9 mouse cellular contexts compared by ENCODE assay signal in genomic region chr15:6883816-6884215, GRCm38 (mm10). TPM values are rescaled to one million over a fixed set of nuclear protein-coding genes. Genes with fewer than 3 reads are reported as not detected.
DNase-seq lines count a peak whose midpoint lies in the region; ATAC-seq and TF ChIP-seq lines count a peak whose summit lies in the region.
"Had no signal": no experiment of that assay in that cellular context is flagged by ENCODE, and none has a peak within 500 bp of the region (broad histone marks: within the 10 kb centered on the region; RNA-seq: fewer than 3 reads in every experiment).

No protein-coding gene starts in this region.

- DNase-seq in forebrain, embryonic 10.5 days (ENCODE audit: extremely low spot score, low spot score), result peak; percentile 62
- DNase-seq in spleen, adult 2 months (ENCODE audit: low read depth in 1 of 2, low spot score in 2 of 2), result peak in 1 of 2 experiments; percentile 31
- DNase-seq in spleen, postnatal 36 days (ENCODE audit: low spot score in 2 of 2), result no peak
- DNase-seq in cerebellum, adult 9-11 months, result peak; percentile 11
- DNase-seq in hindbrain, postnatal 0 days (ENCODE audit: low spot score), result peak; percentile 58
- DNase-seq in liver, embryonic 14.5 days (ENCODE audit: low read depth in 3 of 3, low spot score in 3 of 3), result peak in 2 of 3 experiments; percentile 14 to 19

- H3K27me3 ChIP-seq in forebrain, embryonic 10.5 days (ENCODE audit: poor library complexity, severe bottlenecking), result no peaks in the 10 kb centered on the region
- no peaks in the 10 kb centered on the region for H3K27me3 ChIP-seq in forebrain, embryonic 16.5 days (replicated peaks; ENCODE audit: control insufficient read depth, insufficient read depth, low read length)
- no peaks in the 10 kb centered on the region for H3K27me3 ChIP-seq in spleen, adult 2 months (ENCODE audit: control insufficient read depth, insufficient read depth, low read length)
- no peaks in the 10 kb centered on the region for H3K27me3 ChIP-seq in hindbrain, postnatal 0 days (ENCODE audit: insufficient read depth, low read length)
- no peaks in the 10 kb centered on the region for H3K27me3 ChIP-seq in liver, embryonic 14.5 days (ENCODE audit: control insufficient read depth, insufficient read depth, low read length)
- no peaks in the 10 kb centered on the region; the same call in 1 of the 2 replicates for H3K27me3 ChIP-seq in small intestine, adult 2 months (ENCODE audit: control insufficient read depth, insufficient read depth, low read length)
- H3K27me3 ChIP-seq: neural tube, embryonic 12.5 days had no signal

- no peak overlapping the region for H3K4me2 ChIP-seq in forebrain, embryonic 16.5 days (ENCODE audit: low read length)
- no peak overlapping the region for H3K4me2 ChIP-seq in hindbrain, postnatal 0 days (ENCODE audit: low read depth, low read length)
- no peak overlapping the region for H3K4me2 ChIP-seq in liver, embryonic 14.5 days (ENCODE audit: low read depth)
- H3K4me2 ChIP-seq: neural tube, embryonic 12.5 days had no signal

- no peak for TF ChIP-seq EP300 in liver, embryonic 14.5 days (IDR thresholded peaks at IDR 0.05; ENCODE audit: low read depth)

- no peak for ATAC-seq in forebrain, embryonic 16.5 days
- ATAC-seq in hindbrain, postnatal 0 days, result no peak
- ATAC-seq in liver, embryonic 14.5 days (ENCODE audit: insufficient read depth), result no peak

- no peak overlapping the region for H3K27ac ChIP-seq in forebrain, embryonic 10.5 days
- no peak overlapping the region for H3K27ac ChIP-seq in forebrain, embryonic 16.5 days (ENCODE audit: low read length)
- no peak overlapping the region for H3K27ac ChIP-seq in spleen, adult 2 months (ENCODE audit: insufficient read depth, low read length)
- no peak overlapping the region for H3K27ac ChIP-seq in hindbrain, postnatal 0 days
- H3K27ac ChIP-seq in liver, embryonic 14.5 days, result no peak overlapping the region
- no peak overlapping the region for H3K27ac ChIP-seq in small intestine, adult 2 months (ENCODE audit: insufficient read depth, low read depth, low read length)
- H3K27ac ChIP-seq: neural tube, embryonic 12.5 days had no signal

- TF ChIP-seq POLR2A in spleen, adult 2 months (IDR thresholded peaks at IDR 0.05; ENCODE audit: low read depth, low read length), result no peak
- no peak for TF ChIP-seq POLR2A in small intestine, adult 2 months (IDR thresholded peaks at IDR 0.05; ENCODE audit: low read depth, low read length)

- no peak overlapping the region for H3K9ac ChIP-seq in forebrain, embryonic 16.5 days (replicated peaks; ENCODE audit: low read depth, low read length)
- H3K9ac ChIP-seq in hindbrain, postnatal 0 days (replicated peaks; ENCODE audit: low read length), result no peak overlapping the region
- H3K9ac ChIP-seq in liver, embryonic 14.5 days (replicated peaks), result no peak overlapping the region
- H3K9ac ChIP-seq: neural tube, embryonic 12.5 days had no signal

- WGBS in forebrain, embryonic 10.5 days, result 52% methylated on average over 5 of the region's 5 CpGs
- WGBS in forebrain, embryonic 16.5 days, result 55% methylated on average over 5 of the region's 5 CpGs
- 57% methylated on average over 5 of the region's 5 CpGs for WGBS in spleen, adult 2 months
- WGBS in hindbrain, postnatal 0 days, result 58% methylated on average over 5 of the region's 5 CpGs
- WGBS in liver, embryonic 14.5 days (ENCODE audit: insufficient replicate concordance), result 34% methylated on average over 5 of the region's 5 CpGs
- WGBS in small intestine, adult 2 months, result 55% methylated on average over 5 of the region's 5 CpGs

- H3K4me3 ChIP-seq in forebrain, embryonic 10.5 days, result no peak overlapping the region
- no peak overlapping the region for H3K4me3 ChIP-seq in forebrain, embryonic 16.5 days (replicated peaks; ENCODE audit: low read length)
- no peak overlapping the region for H3K4me3 ChIP-seq in spleen, adult 2 months (ENCODE audit: extremely low read depth, insufficient read depth, insufficient read length)
- no peak overlapping the region for H3K4me3 ChIP-seq in hindbrain, postnatal 0 days (ENCODE audit: low read length)
- no peak overlapping the region for H3K4me3 ChIP-seq in liver, embryonic 14.5 days (ENCODE audit: insufficient read depth in 1 of 2, low read depth in 2 of 2, low read length in 2 of 2)
- H3K4me3 ChIP-seq in small intestine, adult 2 months (ENCODE audit: low read depth, low read length), result no peak overlapping the region
- H3K4me3 ChIP-seq: neural tube, embryonic 12.5 days had no signal

- no peaks in the 10 kb centered on the region for H3K36me3 ChIP-seq in forebrain, embryonic 10.5 days (replicated peaks)
- H3K36me3 ChIP-seq in forebrain, embryonic 16.5 days (ENCODE audit: control insufficient read depth, insufficient read depth), result no peaks in the 10 kb centered on the region
- H3K36me3 ChIP-seq in spleen, adult 2 months (ENCODE audit: control insufficient read depth, insufficient read depth, low read length), result no peaks in the 10 kb centered on the region
- H3K36me3 ChIP-seq in hindbrain, postnatal 0 days (ENCODE audit: insufficient read depth, low read length), result no peaks in the 10 kb centered on the region
- no peaks in the 10 kb centered on the region for H3K36me3 ChIP-seq in liver, embryonic 14.5 days (replicated peaks; ENCODE audit: control insufficient read depth, insufficient read depth, low read depth)
- no peaks in the 10 kb centered on the region for H3K36me3 ChIP-seq in small intestine, adult 2 months (ENCODE audit: control insufficient read depth, insufficient read depth, low read length)
- H3K36me3 ChIP-seq: neural tube, embryonic 12.5 days had no signal

- H3K4me1 ChIP-seq in forebrain, embryonic 10.5 days, result 0 out of 2 replicates have a peak, but pooled peaks cover 2% of the 10 kb centered on the region
- no peaks in the 10 kb centered on the region for H3K4me1 ChIP-seq in forebrain, embryonic 16.5 days (replicated peaks; ENCODE audit: control insufficient read depth, insufficient read depth, low read length)
- H3K4me1 ChIP-seq in spleen, adult 2 months (ENCODE audit: control insufficient read depth, insufficient read depth, insufficient read length), result no peaks in the 10 kb centered on the region
- no peaks in the 10 kb centered on the region for H3K4me1 ChIP-seq in hindbrain, postnatal 0 days (ENCODE audit: insufficient read depth, low read length)
- no peaks in the 10 kb centered on the region for H3K4me1 ChIP-seq in liver, embryonic 14.5 days (replicated peaks; ENCODE audit: control insufficient read depth in 2 of 2, insufficient read depth in 2 of 2, low read length in 1 of 2)
- peaks cover 3% of the 10 kb centered on the region; the same call in 1 of the 2 replicates for H3K4me1 ChIP-seq in small intestine, adult 2 months (ENCODE audit: control insufficient read depth, insufficient read depth, insufficient read length, low read length)
- H3K4me1 ChIP-seq: neural tube, embryonic 12.5 days had no signal

- peak; percentile 23; the same call in 1 of the 2 replicates for TF ChIP-seq CTCF in spleen, adult 2 months (IDR thresholded peaks at IDR 0.05; ENCODE audit: extremely low read depth, insufficient read depth, insufficient read length, insufficient replicate concordance)
- peak; percentile 66 for TF ChIP-seq CTCF in hindbrain, postnatal 0 days (IDR thresholded peaks at IDR 0.05; ENCODE audit: low read depth)
- peak; percentile 56 for TF ChIP-seq CTCF in liver, embryonic 14.5 days (IDR thresholded peaks at IDR 0.05; ENCODE audit: low read depth)
- TF ChIP-seq CTCF in small intestine, adult 2 months (IDR thresholded peaks at IDR 0.05; ENCODE audit: extremely low read depth, insufficient read length, insufficient replicate concordance, low read depth, low read length), result peak; percentile 39; the same call in 1 of the 2 replicates

- H3K9me3 ChIP-seq in forebrain, embryonic 10.5 days, result no peaks in the 10 kb centered on the region
- H3K9me3 ChIP-seq in forebrain, embryonic 16.5 days (ENCODE audit: control insufficient read depth, low read length), result no peaks in the 10 kb centered on the region
- no peaks in the 10 kb centered on the region for H3K9me3 ChIP-seq in hindbrain, postnatal 0 days (ENCODE audit: low read length)
- H3K9me3 ChIP-seq in liver, embryonic 14.5 days (ENCODE audit: control insufficient read depth, low read length), result no peaks in the 10 kb centered on the region
- H3K9me3 ChIP-seq: neural tube, embryonic 12.5 days had no signal

RNA-seq across cellular contexts. Expression of gene Osmr, which starts 9.0 kb away (rescaled TPM):
- polyA plus RNA-seq in forebrain, embryonic 10.5 days (2016; fragmentation: Nextera tagmentation; extraction: Ambion mirVana), result 0.11 and 0.16 TPM in 2 replicates
- polyA plus RNA-seq in forebrain, embryonic 16.5 days (2015; fragmentation: Nextera tagmentation; extraction: Ambion mirVana), result 1.2 and 2.6 TPM in 2 replicates
- 3.1 and 3.6 TPM in 2 replicates for polyA plus RNA-seq in spleen, adult 2 months (2012; rRNA removed)
- 2.2 and 2.7 TPM in 2 replicates for total RNA-seq in hindbrain, postnatal 0 days (2014; rRNA removed)
- 1.8 and 2.4 TPM in 2 replicates for polyA plus RNA-seq in hindbrain, postnatal 0 days (2015; fragmentation: Nextera tagmentation; extraction: Ambion mirVana)
- 0.06 and 0.17 TPM in 2 replicates for polyA plus RNA-seq in liver, embryonic 14.5 days (2012; rRNA removed)
- 0.13 and 0.28 TPM in 2 replicates for polyA plus RNA-seq in liver, embryonic 14.5 days (2014; fragmentation: Nextera tagmentation; extraction: Ambion mirVana)
- 1.2 and 1.9 TPM in 2 replicates for polyA plus RNA-seq in small intestine, adult 2 months (2012; rRNA removed)

Comparison
In these comparisons a context has a peak if more than half of its experiments do, and no peak if none do; other contexts are left out.
1. DNase-seq: peak in forebrain, embryonic 10.5 days (single experiment), cerebellum, adult 9-11 months (single experiment), hindbrain, postnatal 0 days (single experiment) and liver, embryonic 14.5 days (2 of 3); none in spleen, postnatal 36 days (0 of 2).
2. Peak in every context shown above with its lines, with median percentiles within 50 percentile points of each other: CTCF ChIP-seq.